Mouse (Mus musculus) liver, postnatal 0 days (tissue): ENCODE measurements around the gene Hist1h2ac.

Experiments
- CTCF ChIP-seq: sonication (generic); IDR thresholded peaks from 2 replicates; pipeline ENCODE4 v1.5.1; 2016; ENCODE audit warnings: antibody characterized with exemption, low read depth
- EP300 ChIP-seq: IDR thresholded peaks from 2 replicates; pipeline ENCODE4 v1.6.1; 2016; ENCODE audit warnings: antibody characterized with exemption, low read depth, mild to moderate bottlenecking

GRCm38 (mm10) chr13:23705751-23706356, 22.1 kb upstream of the Hist1h2ac start:
- no peak for TF ChIP-seq CTCF
- no peak for TF ChIP-seq EP300
